Mouse (Mus musculus): ENCODE results near the gene Gpc1. TPM values are rescaled to one million over a fixed set of nuclear protein-coding genes. Genes with fewer than 3 reads are reported as not detected.
A peak's percentile ranks its signal among the peaks of the same experiment; 100 is the strongest.

The Gpc1 gene
- polyA plus RNA-seq, 1 experiment from 2014 or later: 66.1 TPM

GRCm38 (mm10) chr1:92888901-92889655 lies 57.6 kb downstream of the Gpc1 start:
- Histone ChIP-seq H3K27ac (no peak overlapping the region), H3K9ac (no peak overlapping the region), H3K36me3 (no peaks in the 10 kb centered on the region), H3K4me3 (no peak overlapping the region), H3K4me2 (no peak overlapping the region), H3K9me3 (no peaks in the 10 kb centered on the region), H3K27me3 (no peaks in the 10 kb centered on the region), H3K4me1 (no peaks in the 10 kb centered on the region)
- WGBS: 71% methylated on average over 7 of the region's 7 CpGs
- ATAC-seq (ENCODE audit: insufficient number of reproducible peaks, insufficient read depth, low FRiP score, low TSS enrichment, low read depth): no peak

- no peaks in the 10 kb centered on the region for H3K36me3 ChIP-seq
- no peak overlapping the region for H3K27ac ChIP-seq
- no peak for ATAC-seq (ENCODE audit: insufficient number of reproducible peaks, insufficient read depth, low FRiP score, low TSS enrichment, low read depth)
- H3K27me3 ChIP-seq: peaks cover 3% of the 10 kb centered on the region; the same call in 1 of the 2 replicates
- H3K4me2 ChIP-seq: no peak overlapping the region
- no peaks in the 10 kb centered on the region for H3K9me3 ChIP-seq
- no peak overlapping the region for H3K9ac ChIP-seq
- H3K4me3 ChIP-seq: no peak overlapping the region
- H3K4me1 ChIP-seq: no peaks in the 10 kb centered on the region
- WGBS: 57% methylated on average over 3 of the region's 3 CpGs
These were observed 61.3 kb downstream of the Gpc1 start for GRCm38 (mm10) chr1:92892791-92893190.

GRCm38 (mm10) chr1:92893896-92894295 lies 62.5 kb downstream of the Gpc1 start:
- Histone ChIP-seq H3K4me3 (no peak overlapping the region), H3K27ac (no peak overlapping the region), H3K9ac (no peak overlapping the region), H3K4me2 (no peak overlapping the region), H3K9me3 (no peaks in the 10 kb centered on the region), H3K36me3 (no peaks in the 10 kb centered on the region), H3K4me1 (no peaks in the 10 kb centered on the region), H3K27me3 (peaks cover 3% of the 10 kb centered on the region; the same call in 1 of the 2 replicates)
- ATAC-seq (ENCODE audit: insufficient number of reproducible peaks, insufficient read depth, low FRiP score, low TSS enrichment, low read depth): no peak
- 80% methylated on average over 3 of the region's 3 CpGs for WGBS

- 0 out of 2 replicates have a peak, but pooled peaks have one; percentile 43 for ATAC-seq (ENCODE audit: insufficient number of reproducible peaks, insufficient read depth, low FRiP score, low TSS enrichment, low read depth)
- Histone ChIP-seq H3K27ac (no peak overlapping the region), H3K9me3 (no peaks in the 10 kb centered on the region), H3K27me3 (peaks cover 10% of the 10 kb centered on the region), H3K9ac (no peak overlapping the region), H3K4me3 (no peak overlapping the region), H3K36me3 (no peaks in the 10 kb centered on the region), H3K4me1 (no peaks in the 10 kb centered on the region), H3K4me2 (no peak overlapping the region)
- WGBS: 12% methylated on average over 3 of the region's 3 CpGs
These were observed 63.6 kb downstream of the Gpc1 start for GRCm38 (mm10) chr1:92895089-92895488.

GRCm38 (mm10) chr1:92902786-92903185 lies 71.3 kb downstream of the Gpc1 start, which contains the start of gene Ankmy1:
Gene Ankmy1 (minus strand): TSS chr1:92902906.
- Histone ChIP-seq H3K4me1 (peaks cover 19% of the 10 kb centered on the region), H3K9ac (peak within 1 kb of the TSS; percentile 12; the same call in 1 of the 2 replicates), H3K27ac (no peak within 1 kb of the TSS), H3K9me3 (no peaks in the 10 kb centered on the region), H3K27me3 (peaks cover 10% of the 10 kb centered on the region), H3K36me3 (no peaks in the 10 kb centered on the region), H3K4me3 (peak within 1 kb of the TSS; percentile 29), H3K4me2 (peak within 1 kb of the TSS; percentile 55)
- under 1% methylated on average over 15 of the region's 15 CpGs for WGBS
- peak; percentile 33; the same call in 1 of the 2 replicates for ATAC-seq (ENCODE audit: insufficient number of reproducible peaks, insufficient read depth, low FRiP score, low TSS enrichment, low read depth)

DNA sequence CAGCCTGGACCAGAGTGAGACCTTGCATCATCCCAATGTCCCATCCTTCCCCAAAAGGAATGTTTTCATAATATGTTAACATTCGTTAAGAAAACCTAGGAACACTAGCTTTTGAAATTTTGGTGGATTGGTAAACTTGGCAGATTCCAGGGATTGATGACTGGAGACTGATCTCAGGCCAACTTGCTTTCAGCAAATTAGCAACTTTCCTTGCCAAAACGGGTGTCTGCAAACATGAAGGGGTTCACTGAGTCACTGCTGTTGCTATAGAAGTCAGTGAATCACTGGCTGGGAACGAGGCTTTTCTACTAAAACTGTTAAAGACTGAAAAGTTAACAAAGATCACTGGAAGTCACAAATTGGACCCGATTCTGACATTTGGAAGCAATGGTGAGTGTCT lies 72.2 kb downstream of the Gpc1 start:
- H3K27me3 ChIP-seq: peaks cover 14% of the 10 kb centered on the region
- no peak overlapping the region for H3K9ac ChIP-seq
- H3K4me3 ChIP-seq: no peak overlapping the region
- no peak overlapping the region for H3K4me2 ChIP-seq
- H3K9me3 ChIP-seq: no peaks in the 10 kb centered on the region
- peaks cover 22% of the 10 kb centered on the region for H3K4me1 ChIP-seq
- H3K27ac ChIP-seq: no peak overlapping the region
- no peaks in the 10 kb centered on the region for H3K36me3 ChIP-seq
- no peak for ATAC-seq (ENCODE audit: insufficient number of reproducible peaks, insufficient read depth, low FRiP score, low TSS enrichment, low read depth)
- 69% methylated on average over 4 of the region's 4 CpGs for WGBS

DNA sequence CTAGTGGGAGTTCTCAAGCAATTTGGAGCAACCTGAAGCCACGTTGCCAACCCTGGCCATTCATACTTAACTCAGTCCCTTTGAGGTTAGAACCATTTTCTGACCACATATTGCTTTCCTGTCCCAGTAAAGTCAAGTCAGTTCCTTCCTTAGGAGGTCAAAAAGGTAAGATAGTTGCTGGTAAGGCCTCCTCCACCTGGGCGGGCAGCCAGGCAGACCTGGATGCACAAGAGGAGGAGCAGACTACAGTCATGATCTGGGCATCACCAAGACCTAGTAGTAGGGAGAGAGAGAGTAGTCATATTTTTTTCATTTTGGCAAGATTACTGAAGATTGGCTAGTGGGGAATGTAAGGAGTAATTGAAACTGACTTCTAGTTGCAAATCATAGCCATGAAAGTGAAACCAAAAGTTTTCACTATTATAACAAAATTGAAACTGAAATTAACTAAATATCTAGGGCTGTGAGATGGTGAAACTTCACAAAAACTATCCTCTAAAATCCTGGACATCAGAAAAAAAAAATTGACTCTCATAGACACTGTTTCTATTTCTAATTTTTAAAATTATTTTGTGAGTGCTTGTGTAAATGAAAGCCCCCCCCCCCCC lies 74.4 kb downstream of the Gpc1 start:
- Histone ChIP-seq H3K9me3 (no peaks in the 10 kb centered on the region), H3K27ac (no peak overlapping the region), H3K4me1 (peaks cover 30% of the 10 kb centered on the region), H3K4me2 (no peak overlapping the region), H3K36me3 (no peaks in the 10 kb centered on the region), H3K4me3 (no peak overlapping the region), H3K27me3 (peaks cover 11% of the 10 kb centered on the region; the same call in 1 of the 2 replicates), H3K9ac (no peak overlapping the region)
- ATAC-seq (ENCODE audit: insufficient number of reproducible peaks, insufficient read depth, low FRiP score, low TSS enrichment, low read depth): no peak
- WGBS: 87% methylated on average over 2 of the region's 2 CpGs

- H3K36me3 ChIP-seq: no peaks in the 10 kb centered on the region
- H3K27me3 ChIP-seq: peaks cover 11% of the 10 kb centered on the region; the same call in 1 of the 2 replicates
- peaks cover 38% of the 10 kb centered on the region for H3K4me1 ChIP-seq
- peak within 1 kb of the TSS; percentile 80 for H3K4me2 ChIP-seq
- H3K4me3 ChIP-seq: peak within 1 kb of the TSS; percentile 70
- peak; percentile 89 for ATAC-seq (ENCODE audit: insufficient number of reproducible peaks, insufficient read depth, low FRiP score, low TSS enrichment, low read depth)
- H3K9ac ChIP-seq: peak within 1 kb of the TSS; percentile 80
- H3K27ac ChIP-seq: peak within 1 kb of the TSS; percentile 84
- under 1% methylated on average over 80 of the region's 81 CpGs for whole genome bisulfite sequencing
- H3K9me3 ChIP-seq: no peaks in the 10 kb centered on the region
These were observed 75.6 kb downstream of the Gpc1 start, which contains the start of gene Dusp28 for GRCm38 (mm10) chr1:92906779-92907631. Gene Dusp28 (plus strand): TSS chr1:92906981.

DNA sequence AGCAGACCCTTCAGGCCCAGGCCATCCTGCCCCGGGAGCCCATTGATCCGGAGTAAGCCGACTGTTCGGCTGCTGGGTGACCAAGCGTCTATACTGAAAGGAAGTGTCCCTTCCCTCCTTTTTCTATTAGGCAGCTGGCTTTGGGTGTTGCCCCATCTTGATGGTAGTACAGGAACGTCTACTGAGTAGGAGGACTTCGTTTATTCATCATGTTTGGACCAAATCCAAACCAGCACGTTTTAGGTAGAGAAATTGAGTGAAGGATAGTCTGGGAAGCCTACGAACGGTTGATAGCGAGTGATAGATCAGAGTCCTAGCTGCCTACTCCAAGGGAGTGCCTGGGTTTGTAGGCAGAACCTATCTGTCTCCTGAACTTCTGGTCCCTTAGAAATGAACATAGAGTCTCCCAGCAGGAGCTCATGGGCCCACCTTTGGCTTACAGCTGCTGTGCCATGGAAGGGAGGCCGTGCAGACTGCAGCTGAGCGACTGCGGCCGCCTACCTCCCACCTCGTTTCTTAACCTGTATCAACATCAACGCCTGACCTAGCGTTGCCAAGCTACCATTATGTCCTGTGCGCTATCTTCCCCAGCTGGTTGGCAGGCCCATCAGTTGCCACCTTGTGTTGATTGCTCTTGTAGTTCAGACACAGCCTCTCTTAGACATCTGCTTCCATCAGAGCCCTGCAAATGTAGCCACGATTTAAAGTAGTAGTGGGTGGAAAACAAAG lies 76.4 kb downstream of the Gpc1 start:
- Histone ChIP-seq H3K4me2 (peak overlapping the region; percentile 80), H3K4me3 (peak overlapping the region; percentile 70), H3K27me3 (peaks cover 11% of the 10 kb centered on the region; the same call in 1 of the 2 replicates), H3K9ac (peak overlapping the region; percentile 80), H3K36me3 (no peaks in the 10 kb centered on the region), H3K9me3 (no peaks in the 10 kb centered on the region), H3K27ac (peak overlapping the region; percentile 84; the same call in 1 of the 2 replicates), H3K4me1 (peaks cover 39% of the 10 kb centered on the region)
- no peak for ATAC-seq (ENCODE audit: insufficient number of reproducible peaks, insufficient read depth, low FRiP score, low TSS enrichment, low read depth)
- WGBS: 49% methylated on average over 20 of the region's 20 CpGs

DNA sequence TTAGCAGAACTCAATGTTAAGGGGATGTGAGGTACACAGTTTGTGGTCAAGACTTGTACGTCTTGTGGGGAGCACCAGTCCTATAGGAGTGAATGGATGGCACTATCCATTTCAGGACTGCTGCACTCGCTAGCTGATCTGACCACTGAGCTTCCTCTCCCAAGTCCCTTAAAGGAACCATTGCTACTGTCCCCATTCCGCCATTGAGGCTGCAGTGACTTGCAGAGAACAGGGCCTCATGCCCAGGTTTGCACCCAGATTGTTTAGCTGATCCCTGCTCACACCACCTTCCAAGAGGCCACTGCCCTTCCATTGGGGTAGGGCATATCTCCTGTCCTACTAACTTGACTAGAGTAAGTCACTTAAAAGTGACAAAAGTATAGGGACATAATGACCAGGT lies 77.2 kb downstream of the Gpc1 start:
- 97% methylated on average over 3 of the region's 3 CpGs for WGBS
- H3K4me2 ChIP-seq: no peak overlapping the region
- no peaks in the 10 kb centered on the region for H3K9me3 ChIP-seq
- no peak overlapping the region for H3K9ac ChIP-seq
- H3K36me3 ChIP-seq: 0 out of 2 replicates have a peak, but pooled peaks cover 3% of the 10 kb centered on the region
- ATAC-seq (ENCODE audit: insufficient number of reproducible peaks, insufficient read depth, low FRiP score, low TSS enrichment, low read depth): no peak
- peaks cover 38% of the 10 kb centered on the region for H3K4me1 ChIP-seq
- H3K4me3 ChIP-seq: no peak overlapping the region
- H3K27me3 ChIP-seq: peaks cover 11% of the 10 kb centered on the region; the same call in 1 of the 2 replicates
- no peak overlapping the region for H3K27ac ChIP-seq

All from embryonic facial prominence, embryonic 13.5 days (tissue).